24 mouse cellular contexts compared by ENCODE assay signal in the genomic region with DNA sequence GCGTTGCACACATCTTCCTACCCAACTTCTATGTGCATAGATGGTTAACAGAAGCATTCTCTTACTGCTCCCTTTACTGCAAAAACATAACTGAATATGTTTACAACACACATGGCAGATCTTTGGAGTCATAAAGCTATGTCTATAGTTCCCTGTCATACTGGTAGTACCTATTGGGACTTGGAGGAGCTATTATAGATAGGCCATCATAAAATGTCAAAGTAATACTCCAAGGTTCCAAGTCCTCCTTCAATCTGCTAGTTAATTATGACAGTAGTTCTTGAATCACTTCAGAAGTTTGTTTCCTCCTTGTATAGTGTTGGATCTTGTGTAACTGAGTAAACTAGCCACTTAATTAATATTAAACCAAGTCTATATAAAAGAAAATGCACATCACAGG.
"Had no signal": no experiment of that assay in that cellular context is flagged by ENCODE, and none has a peak within 500 bp of the region (broad histone marks: within the 10 kb centered on the region; RNA-seq: fewer than 3 reads in every experiment).

No protein-coding gene starts in this region.

- H3K9me3 ChIP-seq: heart, embryonic 13.5 days; heart, embryonic 15.5 days; hindbrain, embryonic 13.5 days; hindbrain, embryonic 15.5 days; limb, embryonic 13.5 days; limb, embryonic 15.5 days; liver, embryonic 13.5 days had no signal

- H3K27ac ChIP-seq: gastrocnemius, adult 2 months; heart, adult 2 months; heart, embryonic 13.5 days; heart, embryonic 15.5 days; hindbrain, embryonic 13.5 days; hindbrain, embryonic 15.5 days; hindbrain, postnatal 0 days; limb, embryonic 13.5 days; limb, embryonic 15.5 days; liver, embryonic 13.5 days had no signal

- H3K4me3 ChIP-seq: gastrocnemius, adult 2 months; heart, adult 2 months; heart, embryonic 13.5 days; heart, embryonic 15.5 days; hindbrain, embryonic 13.5 days; hindbrain, embryonic 15.5 days; limb, embryonic 13.5 days; limb, embryonic 15.5 days; liver, embryonic 13.5 days had no signal

- H3K9ac ChIP-seq: heart, embryonic 13.5 days; heart, embryonic 15.5 days; hindbrain, embryonic 13.5 days; hindbrain, embryonic 15.5 days; limb, embryonic 13.5 days; limb, embryonic 15.5 days; liver, embryonic 13.5 days had no signal

- H3K27me3 ChIP-seq: heart, embryonic 13.5 days; heart, embryonic 15.5 days; hindbrain, embryonic 13.5 days; hindbrain, embryonic 15.5 days; limb, embryonic 13.5 days; limb, embryonic 15.5 days; liver, embryonic 13.5 days had no signal

- DNase-seq: gastrocnemius, adult 2 months; gastrocnemius, postnatal 14 days; gastrocnemius, postnatal 36 days; heart, adult 11 months; heart, adult 2 months; heart, postnatal 14 days; heart, postnatal 36 days; kidney, adult 18-20 months; kidney, adult 8-10 months; kidney, postnatal 10 days; kidney, postnatal 25 days; kidney, postnatal 4 days; layer of hippocampus, adult 9-11 months; layer of hippocampus, postnatal 36 days; left cerebral cortex, postnatal 4 days; liver, embryonic 13.5 days had no signal

- H3K4me2 ChIP-seq: heart, embryonic 11.5 days; heart, embryonic 13.5 days; heart, embryonic 15.5 days; hindbrain, embryonic 13.5 days; hindbrain, embryonic 15.5 days; limb, embryonic 13.5 days; limb, embryonic 15.5 days; liver, embryonic 13.5 days had no signal

- H3K4me1 ChIP-seq: heart, embryonic 15.5 days; hindbrain, embryonic 13.5 days; hindbrain, embryonic 15.5 days; limb, embryonic 15.5 days; liver, embryonic 13.5 days had no signal

- ATAC-seq: hindbrain, postnatal 0 days had no signal
